Mouse (Mus musculus) brain, embryonic 14.5 days (tissue): ENCODE results near the gene Scel. TPM values are rescaled to one million over a fixed set of nuclear protein-coding genes. Genes with fewer than 3 reads are reported as not detected.

Source experiments
- DNase-seq: peaks from one replicate; pipeline ENCODE4 v3.0.0-alpha.2; 2011; ENCODE audit warnings: low read depth
- CTCF ChIP-seq: fragments of 200-500 bp; IDR thresholded peaks from 2 replicates; pipeline ENCODE4 v1.5.1; 2012; ENCODE audit warnings: inconsistent platforms, mild to moderate bottlenecking, moderate library complexity, borderline replicate concordance; ENCODE audit not compliant: insufficient read depth, insufficient read length; ENCODE audit errors: extremely low read depth
- POLR2A ChIP-seq: fragments of 200-500 bp; IDR thresholded peaks from 2 replicates; pipeline ENCODE4 v1.6.1; 2012; ENCODE audit warnings: mild to moderate bottlenecking, inconsistent platforms, borderline replicate concordance; ENCODE audit not compliant: poor library complexity, insufficient read depth, insufficient read length, severe bottlenecking; ENCODE audit errors: extremely low read depth
- polyA plus RNA-seq: library from polyadenylated mRNA; depleted of rRNA; stranded (reverse); fragments of >200 nt; gene quantifications from 2 replicates; pipeline ENCODE4 v1.2.3, GENCODE M21; 2012

Scel gene
- polyA plus RNA-seq, 1 experiment: 0.38 TPM

DNA sequence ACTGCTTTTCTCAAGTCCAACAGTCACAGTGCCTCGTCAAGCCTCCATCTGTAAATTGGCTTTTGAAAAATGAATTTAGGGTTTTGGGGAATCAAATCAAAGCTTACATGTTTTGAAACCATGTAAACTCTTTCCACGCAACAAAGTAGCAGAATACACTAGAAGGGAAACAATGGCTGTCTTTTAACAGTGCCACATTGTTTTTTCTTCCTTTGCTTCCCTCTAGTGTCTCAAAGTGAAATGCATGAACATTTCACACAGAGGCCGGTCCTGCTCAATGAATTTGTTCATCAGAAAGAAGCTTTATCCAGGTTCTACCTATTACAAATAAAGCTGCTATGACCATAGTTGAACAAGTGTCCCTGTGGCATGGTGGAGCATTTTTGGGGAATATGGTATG, 24.5 kb upstream of the Scel start:
- peak; percentile 8; the same call in 1 of the 2 replicates for TF ChIP-seq CTCF
- TF ChIP-seq POLR2A: no peak
- DNase-seq: peak; percentile 41

DNA sequence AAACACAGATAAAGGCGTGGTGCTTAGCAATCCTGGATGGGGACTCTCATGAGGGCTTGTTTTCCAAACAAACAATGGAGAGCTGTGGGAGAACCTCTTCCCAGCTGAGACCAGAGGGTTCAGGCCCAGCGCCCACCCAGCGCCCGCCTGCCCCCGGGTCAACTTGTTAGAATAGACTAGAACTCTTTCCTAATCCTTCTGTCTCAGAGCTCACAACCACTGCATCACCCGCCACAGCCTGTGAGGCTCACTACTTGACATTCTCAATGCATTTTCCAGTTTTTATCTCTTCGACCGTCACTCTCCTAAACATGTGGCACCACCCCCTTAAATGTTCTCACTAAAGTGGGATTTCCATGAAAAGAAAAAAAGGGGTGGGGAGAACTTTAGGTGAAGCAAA, 14.9 kb upstream of the Scel start:
- no peak for DNase-seq
- no peak for TF ChIP-seq CTCF
- TF ChIP-seq POLR2A: no peak

DNA sequence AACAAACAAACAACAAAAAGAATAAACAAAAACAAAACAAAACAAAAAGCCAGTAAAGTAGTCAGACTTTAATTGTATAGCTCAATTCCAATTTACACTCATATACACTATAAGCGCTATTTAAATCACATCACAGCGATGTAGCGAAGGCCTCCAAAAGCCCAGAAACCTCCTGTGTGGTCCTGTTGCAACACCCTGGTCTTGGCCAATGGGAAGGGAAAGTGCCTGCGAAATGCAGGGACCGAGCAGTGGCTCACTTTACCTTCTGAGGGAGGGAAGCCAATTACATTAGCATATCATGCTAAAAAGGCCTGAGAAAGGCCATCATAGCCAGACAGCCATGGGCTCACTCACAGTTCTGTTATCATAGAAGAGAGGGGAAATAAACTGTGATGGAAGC, 14.5 kb upstream of the Scel start:
- peak; percentile 41 for DNase-seq
- TF ChIP-seq POLR2A: no peak
- no peak for TF ChIP-seq CTCF

DNA sequence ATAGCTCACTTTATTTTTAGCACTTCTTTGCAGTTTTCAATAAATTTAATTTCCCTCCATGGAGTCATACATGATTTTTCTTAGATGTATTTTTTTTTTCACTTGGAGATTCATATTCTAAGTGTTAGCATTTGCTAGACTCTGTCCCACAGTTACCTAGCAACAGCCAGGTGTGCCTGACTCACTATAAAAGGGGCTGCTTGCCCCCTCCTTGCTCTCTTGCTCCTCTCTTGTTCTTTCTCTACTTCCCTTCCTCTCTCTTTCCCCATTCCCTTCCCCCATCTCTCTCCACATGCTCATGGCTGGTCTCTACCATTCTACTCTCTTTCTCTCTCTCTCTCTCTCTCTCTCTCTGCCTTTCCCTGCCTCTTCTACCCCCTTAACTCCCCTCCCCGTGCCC, 14.1 kb upstream of the Scel start:
- DNase-seq: no peak
- TF ChIP-seq CTCF (no peak), POLR2A (no peak)

DNA sequence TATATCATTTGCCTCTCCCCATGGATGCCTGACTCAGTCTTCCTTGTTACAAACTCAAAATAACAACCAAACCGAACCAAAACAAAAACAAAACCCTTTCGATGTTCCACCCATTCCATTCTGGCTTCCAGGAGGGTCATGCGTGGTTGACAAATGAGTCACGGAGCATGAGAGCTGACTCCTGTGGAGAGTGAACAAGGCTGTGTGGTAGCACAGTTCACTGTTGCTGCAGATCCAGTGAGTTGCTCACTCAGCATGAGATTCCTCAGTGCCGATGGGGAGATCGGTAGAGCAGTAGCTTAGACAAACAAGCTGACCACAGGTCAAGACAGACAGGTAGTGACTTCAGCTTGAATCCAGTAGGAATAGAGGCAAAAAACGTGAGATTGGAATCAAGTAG, 12.8 kb upstream of the Scel start:
- TF ChIP-seq CTCF (no peak), POLR2A (no peak)
- DNase-seq: no peak

DNA sequence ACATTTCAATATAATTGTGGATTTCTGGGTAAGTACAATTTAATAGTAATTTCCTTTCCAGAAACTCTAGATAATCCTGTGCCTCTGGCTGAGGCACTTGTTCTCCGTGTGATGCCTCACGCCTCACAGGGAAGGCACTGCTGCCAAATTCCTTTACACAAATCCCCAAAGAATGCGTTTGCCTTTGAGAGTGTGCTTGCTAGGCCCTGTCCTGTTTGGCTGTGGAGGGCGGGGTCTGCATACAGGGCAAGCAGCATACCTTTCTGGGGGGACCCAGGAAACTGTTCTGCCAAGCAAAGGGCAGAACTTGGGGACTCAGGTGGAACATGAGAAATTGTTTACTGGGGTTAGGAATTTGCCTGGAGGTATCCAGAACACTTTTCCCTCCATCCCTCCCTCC, 12.2 kb upstream of the Scel start:
- TF ChIP-seq CTCF (no peak), POLR2A (no peak)
- DNase-seq: peak; percentile 31

DNA sequence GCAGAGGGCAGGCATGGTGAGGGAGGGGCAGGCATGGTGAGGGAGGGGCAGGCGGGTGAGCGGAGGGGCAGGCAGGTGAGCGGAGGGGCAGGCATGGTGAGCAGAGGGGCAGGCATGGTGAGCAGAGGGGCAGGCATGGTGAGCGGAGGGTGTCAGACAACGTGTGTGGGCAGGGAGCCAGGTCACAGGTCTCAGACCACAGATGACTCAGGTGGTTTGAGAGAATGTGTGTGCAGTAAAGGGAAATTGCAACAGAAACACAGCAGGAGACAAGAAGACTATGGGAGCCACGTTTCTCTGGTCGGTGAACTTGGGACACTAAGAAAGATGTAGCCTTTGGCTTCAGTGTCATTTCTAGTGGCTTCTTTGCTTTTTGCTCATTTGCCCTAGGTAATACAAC, 8.6 kb upstream of the Scel start:
- DNase-seq: no peak
- TF ChIP-seq CTCF (no peak), POLR2A (no peak)

DNA sequence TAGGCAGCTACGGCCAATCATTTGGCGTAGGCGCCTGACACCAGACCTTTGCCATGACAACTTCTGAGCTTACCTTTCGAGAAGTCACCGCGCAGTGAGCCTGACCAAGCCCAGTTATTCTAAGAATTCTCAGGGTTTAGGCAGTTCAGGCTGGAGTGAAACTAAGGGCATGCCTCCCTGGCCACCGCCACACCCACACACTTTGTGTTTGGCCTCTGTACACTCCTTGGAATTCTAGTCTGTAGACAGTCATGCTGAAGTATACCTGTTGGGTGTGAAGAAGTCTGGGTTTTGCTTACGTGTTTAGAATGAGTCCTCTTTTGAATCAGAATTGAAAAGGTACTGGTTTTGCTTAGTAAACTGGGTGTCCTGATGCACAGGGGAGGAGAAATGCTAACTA, 3.6 kb upstream of the Scel start:
- DNase-seq: no peak
- TF ChIP-seq CTCF (no peak), POLR2A (no peak)

DNA sequence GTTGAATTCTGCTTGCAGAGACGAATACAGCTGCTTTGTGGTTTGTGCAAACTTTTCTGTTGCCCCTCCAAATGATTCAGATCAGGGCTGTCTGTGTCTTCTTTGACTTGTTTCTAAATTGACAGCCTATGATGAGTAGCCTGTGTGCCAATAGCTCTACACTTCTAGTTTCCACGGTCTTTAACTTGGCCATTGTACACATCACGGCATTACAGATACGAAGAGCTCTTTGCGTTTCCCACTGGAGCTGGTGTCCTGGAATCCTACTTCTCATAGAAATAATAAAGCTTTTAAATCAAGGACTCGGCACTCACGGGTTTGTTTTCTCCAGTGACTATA, 300 bp downstream of the Scel start:
- no peak for TF ChIP-seq POLR2A
- TF ChIP-seq CTCF: no peak
- no peak for DNase-seq

DNA sequence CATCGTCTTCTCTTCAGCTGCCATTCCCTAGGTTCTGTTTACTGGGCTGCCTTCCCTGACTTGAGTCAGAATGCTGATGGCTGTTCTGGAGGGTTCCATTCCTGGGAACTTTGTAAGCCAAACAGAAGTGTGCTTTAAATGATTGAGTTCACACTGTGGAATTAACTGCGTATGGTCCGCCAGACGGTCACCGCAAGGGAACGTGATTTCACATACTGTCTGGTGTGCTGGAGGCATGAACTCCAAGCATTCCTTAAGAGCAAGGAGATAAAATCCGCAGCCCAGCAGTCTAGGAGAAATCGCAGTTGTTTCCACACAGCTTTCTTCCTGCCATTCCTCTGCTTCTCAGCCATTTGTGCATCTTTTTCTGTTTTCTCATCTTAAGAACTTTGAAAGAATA, 2.3 kb downstream of the Scel start:
- TF ChIP-seq CTCF: no peak
- no peak for TF ChIP-seq POLR2A
- DNase-seq: no peak

DNA sequence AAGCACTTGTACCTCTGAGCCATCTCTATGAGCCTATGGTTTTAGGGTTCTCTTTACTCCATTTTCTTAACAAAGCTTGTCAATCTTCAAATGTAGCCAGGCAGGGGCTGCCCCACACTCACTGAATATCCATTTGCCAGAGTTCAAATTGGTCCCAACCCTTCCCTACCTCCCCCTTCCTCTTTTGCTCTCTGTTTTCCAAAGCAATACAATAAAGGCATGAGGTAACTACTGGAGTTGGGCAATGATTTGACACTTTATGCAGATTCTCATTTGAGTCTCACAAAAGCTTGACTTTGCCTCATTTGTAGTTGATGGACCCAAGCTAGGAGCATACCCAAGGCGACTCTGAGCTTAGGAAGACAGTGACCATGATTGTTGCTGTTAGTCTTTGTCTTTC, 13.1 kb downstream of the Scel start:
- TF ChIP-seq POLR2A: no peak
- no peak for DNase-seq

DNA sequence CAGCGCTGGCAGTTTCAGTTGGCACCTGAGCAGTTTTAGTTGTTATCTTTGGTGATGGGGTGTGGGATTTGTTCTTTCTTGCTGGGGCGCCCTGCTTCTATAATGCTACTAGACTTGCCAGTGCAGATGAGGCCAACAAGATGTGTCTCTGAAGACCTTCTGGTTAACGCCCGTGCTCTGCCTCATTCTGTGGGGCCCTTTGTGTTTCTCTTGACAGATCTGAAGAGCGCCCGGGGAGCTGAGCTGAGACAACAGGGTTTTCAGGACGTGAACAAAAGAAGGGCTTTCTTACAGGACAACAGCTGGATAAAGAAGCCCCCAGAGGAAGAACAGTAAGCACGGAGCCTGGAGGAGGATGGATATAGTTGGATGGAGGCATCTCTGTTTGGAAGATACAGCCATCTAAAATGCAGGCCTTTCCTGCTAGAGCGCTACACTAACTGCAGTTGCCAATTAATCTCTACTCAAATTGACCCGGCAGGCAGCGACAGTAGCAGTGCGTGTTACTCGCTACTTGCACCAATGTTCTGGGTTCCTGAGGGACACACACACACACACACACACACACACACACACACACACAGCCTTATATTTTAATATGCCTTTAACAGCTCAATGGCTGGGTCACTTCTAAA, 16.7 kb downstream of the Scel start:
- TF ChIP-seq POLR2A (no peak), CTCF (no peak)
- DNase-seq: no peak
